8 mouse cellular contexts compared by ENCODE assay signal in the genomic region with DNA sequence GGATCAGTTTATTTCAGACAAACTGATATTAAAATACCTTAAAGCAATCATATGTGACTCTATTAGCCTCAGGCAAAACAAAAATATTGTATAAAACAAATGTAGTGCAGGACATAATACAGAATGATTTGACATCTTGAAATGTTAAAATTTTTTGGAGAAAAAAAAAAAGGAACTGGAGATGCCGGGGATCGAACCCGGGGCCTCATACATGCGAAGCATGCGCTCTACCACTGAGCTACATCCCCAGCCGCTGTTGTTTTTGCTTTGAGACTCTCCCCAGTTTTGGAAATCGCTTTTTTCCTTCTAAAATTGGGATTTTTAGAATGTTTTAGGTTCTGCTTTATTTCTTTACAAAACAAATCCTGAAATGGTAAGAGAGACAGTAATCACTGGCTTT. TPM values are rescaled to one million over a fixed set of nuclear protein-coding genes. Genes with fewer than 3 reads are reported as not detected.
DNase-seq lines count a peak whose midpoint lies in the region; ATAC-seq lines count a peak whose summit lies in the region.

No protein-coding gene starts in this region.

- no peaks in the 10 kb centered on the region for H3K27me3 ChIP-seq in erythroblast, embryonic 14.5 days (ENCODE audit: control insufficient read depth)
- no peaks in the 10 kb centered on the region for H3K27me3 ChIP-seq in hindbrain, embryonic 11.5 days (ENCODE audit: control insufficient read depth, insufficient read depth, low read length)
- H3K27me3 ChIP-seq in limb, embryonic 12.5 days = no peaks in the 10 kb centered on the region
- H3K27me3 ChIP-seq in midbrain, embryonic 11.5 days (ENCODE audit: control insufficient read depth, insufficient read depth, low read length) = no peaks in the 10 kb centered on the region

- no peaks in the 10 kb centered on the region for H3K36me3 ChIP-seq in erythroblast, embryonic 14.5 days (ENCODE audit: control insufficient read depth)
- no peaks in the 10 kb centered on the region for H3K36me3 ChIP-seq in hindbrain, embryonic 11.5 days (ENCODE audit: control insufficient read depth, insufficient read depth, low read length)
- no peaks in the 10 kb centered on the region for H3K36me3 ChIP-seq in limb, embryonic 12.5 days
- no peaks in the 10 kb centered on the region for H3K36me3 ChIP-seq in midbrain, embryonic 11.5 days (ENCODE audit: control insufficient read depth, insufficient read depth, low read length)

- peak; percentile 50; the same call in 1 of the 2 replicates for ATAC-seq in hindbrain, embryonic 11.5 days (ENCODE audit: low FRiP score)
- no peak for ATAC-seq in limb, embryonic 12.5 days (ENCODE audit: insufficient number of reproducible peaks, insufficient read depth, low FRiP score, low TSS enrichment, low read depth)
- no peak; the same call in 1 of the 2 replicates for ATAC-seq in midbrain, embryonic 11.5 days (ENCODE audit: low FRiP score)

- H3K4me1 ChIP-seq in erythroblast, embryonic 14.5 days (ENCODE audit: control insufficient read depth) = peaks cover 66% of the 10 kb centered on the region
- no peaks in the 10 kb centered on the region for H3K4me1 ChIP-seq in hindbrain, embryonic 11.5 days (replicated peaks; ENCODE audit: control insufficient read depth, insufficient read depth, low read length)
- H3K4me1 ChIP-seq in limb, embryonic 12.5 days (replicated peaks) = peaks cover 6% of the 10 kb centered on the region; the same call in 1 of the 2 replicates
- peaks cover 3% of the 10 kb centered on the region; the same call in 1 of the 2 replicates for H3K4me1 ChIP-seq in midbrain, embryonic 11.5 days (ENCODE audit: control insufficient read depth, insufficient read depth, low read length)

- H3K27ac ChIP-seq in hindbrain, embryonic 11.5 days (ENCODE audit: low read depth, low read length) = no peak overlapping the region
- 0 out of 2 replicates have a peak overlapping the region, but pooled peaks have one; percentile 8 for H3K27ac ChIP-seq in limb, embryonic 12.5 days
- no peak overlapping the region for H3K27ac ChIP-seq in midbrain, embryonic 11.5 days (ENCODE audit: low read depth, low read length)

- H3K4me2 ChIP-seq in hindbrain, embryonic 11.5 days (replicated peaks; ENCODE audit: low read depth, low read length) = peak overlapping the region; percentile 56
- H3K4me2 ChIP-seq in limb, embryonic 12.5 days = peak overlapping the region; percentile 66
- peak overlapping the region; percentile 53 for H3K4me2 ChIP-seq in midbrain, embryonic 11.5 days

- WGBS in hindbrain, embryonic 11.5 days = 0% methylated on average over 7 of the region's 7 CpGs
- under 1% methylated on average over 7 of the region's 7 CpGs for WGBS in limb, embryonic 12.5 days
- 2% methylated on average over 7 of the region's 7 CpGs for WGBS in midbrain, embryonic 11.5 days

- peak; percentile 43 for DNase-seq in ovary, postnatal 14 days (ENCODE audit: low spot score)
- no peak for DNase-seq in ovary, postnatal 36 days (ENCODE audit: low spot score)
- DNase-seq in adrenal gland, postnatal 36 days = peak; percentile 39 to 47
- peak; percentile 79 for DNase-seq in hindbrain, embryonic 11.5 days (ENCODE audit: low spot score)
- peak; percentile 98 for DNase-seq in midbrain, embryonic 11.5 days (ENCODE audit: low spot score, missing footprints)
- peak; percentile 43 to 51 for DNase-seq in thymus, postnatal 36 days

- no peak overlapping the region for H3K9ac ChIP-seq in hindbrain, embryonic 11.5 days (ENCODE audit: low read depth, low read length)
- no peak overlapping the region for H3K9ac ChIP-seq in limb, embryonic 12.5 days (replicated peaks)
- no peak overlapping the region for H3K9ac ChIP-seq in midbrain, embryonic 11.5 days (ENCODE audit: low read length)

- H3K9me3 ChIP-seq in erythroblast, embryonic 14.5 days (ENCODE audit: control insufficient read depth, low read length) = no peaks in the 10 kb centered on the region
- H3K9me3 ChIP-seq in hindbrain, embryonic 11.5 days (ENCODE audit: control insufficient read depth, low read length) = no peaks in the 10 kb centered on the region
- H3K9me3 ChIP-seq in limb, embryonic 12.5 days = no peaks in the 10 kb centered on the region
- H3K9me3 ChIP-seq in midbrain, embryonic 11.5 days (ENCODE audit: control insufficient read depth, low read length) = no peaks in the 10 kb centered on the region

- H3K4me3 ChIP-seq in erythroblast, embryonic 14.5 days (replicated peaks) = peak overlapping the region; percentile 78
- H3K4me3 ChIP-seq in hindbrain, embryonic 11.5 days (ENCODE audit: low read depth, low read length) = peak overlapping the region; percentile 51
- peak overlapping the region; percentile 49 for H3K4me3 ChIP-seq in limb, embryonic 12.5 days (replicated peaks)
- peak overlapping the region; percentile 54 for H3K4me3 ChIP-seq in midbrain, embryonic 11.5 days (ENCODE audit: low read depth, low read length)

RNA-seq across cellular contexts. Expression of a gene that starts 14.9 kb away (rescaled TPM):
- 1 to 10 TPM; 6.9 to 8.3 TPM for total RNA-seq in adrenal gland, postnatal 36 days (2021)
- polyA plus RNA-seq in erythroblast, embryonic 14.5 days (2012) = 0.76 and 0.84 TPM in 2 replicates
- polyA plus RNA-seq in hindbrain, embryonic 11.5 days (2014; fragmentation: Nextera tagmentation; extraction: Ambion mirVana) = 12.1 and 13.4 TPM in 2 replicates
- 14.4 and 15.2 TPM in 2 replicates for polyA plus RNA-seq in limb, embryonic 12.5 days (2016; fragmentation: Nextera tagmentation; extraction: Ambion mirVana)
- 14.0 and 14.9 TPM in 2 replicates for polyA plus RNA-seq in midbrain, embryonic 11.5 days (2014; fragmentation: Nextera tagmentation; extraction: Ambion mirVana)

RNA-seq across cellular contexts. Expression of a gene that starts 27.2 kb away (rescaled TPM):
- not detected for total RNA-seq in adrenal gland, postnatal 36 days (2021)
- 0.15 and 0.16 TPM in 2 replicates for polyA plus RNA-seq in erythroblast, embryonic 14.5 days (2012)
- not detected in 2 replicates for polyA plus RNA-seq in hindbrain, embryonic 11.5 days (2014; fragmentation: Nextera tagmentation; extraction: Ambion mirVana)
- polyA plus RNA-seq in limb, embryonic 12.5 days (2016; fragmentation: Nextera tagmentation; extraction: Ambion mirVana) = 0.10 and 0.12 TPM in 2 replicates
- polyA plus RNA-seq in midbrain, embryonic 11.5 days (2014; fragmentation: Nextera tagmentation; extraction: Ambion mirVana) = not detected in 2 replicates

RNA-seq across cellular contexts. Expression of a gene that starts 50.1 kb away (rescaled TPM):
- not detected for total RNA-seq in adrenal gland, postnatal 36 days (2021)
- not detected in 2 replicates for polyA plus RNA-seq in erythroblast, embryonic 14.5 days (2012)
- polyA plus RNA-seq in hindbrain, embryonic 11.5 days (2014; fragmentation: Nextera tagmentation; extraction: Ambion mirVana) = 0.15 and 0.18 TPM in 2 replicates
- 1.8 and 1.9 TPM in 2 replicates for polyA plus RNA-seq in limb, embryonic 12.5 days (2016; fragmentation: Nextera tagmentation; extraction: Ambion mirVana)
- 0.28 and 0.34 TPM in 2 replicates for polyA plus RNA-seq in midbrain, embryonic 11.5 days (2014; fragmentation: Nextera tagmentation; extraction: Ambion mirVana)
